Mouse (Mus musculus): Measurements from ENCODE around the gene Ak1.

DNA sequence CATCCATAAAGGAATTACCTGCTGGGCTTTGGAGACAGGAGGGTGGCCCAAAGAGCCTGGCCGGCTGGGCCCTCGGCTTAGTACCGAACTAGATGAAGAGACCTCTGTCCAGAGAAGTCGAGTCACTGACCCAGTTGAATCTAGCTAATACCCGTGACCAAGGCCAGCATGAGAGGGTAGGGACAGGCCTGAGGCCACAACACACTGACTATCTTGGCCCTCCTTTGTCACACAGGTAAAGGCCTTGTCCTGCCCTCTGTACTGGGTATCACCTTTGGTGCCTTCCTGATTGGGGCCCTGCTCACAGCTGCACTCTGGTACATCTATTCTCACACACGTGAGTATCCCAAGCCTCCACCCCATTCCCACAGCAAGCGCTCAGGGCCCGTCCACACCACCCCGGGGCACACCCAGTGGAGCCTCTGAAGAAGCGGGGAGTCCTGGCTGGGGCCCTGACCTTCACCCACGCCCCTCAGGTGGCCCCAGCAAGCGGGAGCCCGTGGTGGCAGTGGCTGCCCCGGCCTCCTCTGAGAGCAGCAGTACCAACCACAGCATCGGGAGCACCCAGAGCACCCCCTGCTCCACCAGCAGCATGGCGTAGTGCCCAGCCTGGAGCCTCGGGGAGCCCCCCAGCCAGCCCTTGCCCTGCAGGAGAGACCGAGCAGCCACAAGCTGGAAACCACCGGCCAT is 59.5 kb downstream of the Ak1 start:
- TF ChIP-seq CTCF (IDR thresholded peaks at IDR 0.05): no peak
- no peak for TF ChIP-seq EP300 (IDR thresholded peaks at IDR 0.05)
